Mouse (Mus musculus) intestine, embryonic 14.5 days (tissue): ENCODE data around the gene Pim3. TPM values are rescaled to one million over a fixed set of nuclear protein-coding genes. Genes with fewer than 3 reads are reported as not detected.

ENCODE experiments used
- ATAC-seq: fragments of 200-750 bp; cut with Nextera tagmentation; replicated peaks from 2 replicates; pipeline ENCODE4 v1.8.0; 2017; ENCODE audit warnings: low read depth, moderate number of reproducible peaks, moderate TSS enrichment, moderate library complexity; ENCODE audit not compliant: low FRiP score, low TSS enrichment
- DNase-seq: peaks from one replicate; pipeline ENCODE4 v3.0.0-alpha.2; 2018; ENCODE audit warnings: low spot score
- H3K27ac ChIP-seq: fragments of 300-500 bp; sonication (generic); 2 replicates; pipeline ENCODE4 v1.5.1; 2014; ENCODE audit warnings: low read depth, mild to moderate bottlenecking, control low read depth
- H3K27me3 ChIP-seq: fragments of 300-500 bp; sonication (generic); replicated peaks from 2 replicates; pipeline ENCODE4 v1.6.1; 2014; ENCODE audit warnings: low read length, control low read depth; ENCODE audit not compliant: control insufficient read depth, insufficient read depth
- H3K36me3 ChIP-seq: fragments of 300-500 bp; sonication (generic); 2 replicates; pipeline ENCODE4 v1.6.1; 2014; ENCODE audit warnings: low read length, control low read depth; ENCODE audit not compliant: control insufficient read depth, insufficient read depth
- H3K4me1 ChIP-seq: fragments of 300-500 bp; sonication (generic); replicated peaks from 2 replicates; pipeline ENCODE4 v1.6.1; 2014; ENCODE audit warnings: low read length, control low read depth, mixed read lengths; ENCODE audit not compliant: control insufficient read depth, insufficient read depth
- H3K4me2 ChIP-seq: fragments of 300-500 bp; sonication (generic); 2 replicates; pipeline ENCODE4 v1.6.1; 2014; ENCODE audit warnings: low read length
- H3K4me3 ChIP-seq: fragments of 300-500 bp; sonication (generic); 2 replicates; pipeline ENCODE4 v1.5.1; 2014; ENCODE audit warnings: low read depth, low read length, control low read depth, mixed read lengths
- H3K9ac ChIP-seq: fragments of 300-500 bp; sonication (generic); 2 replicates; pipeline ENCODE4 v1.6.1; 2014; ENCODE audit warnings: mild to moderate bottlenecking, low read length
- H3K9me3 ChIP-seq: fragments of 300-500 bp; sonication (generic); 2 replicates; pipeline ENCODE4 v1.6.1; 2016; ENCODE audit warnings: low read length, control low read depth; ENCODE audit not compliant: control insufficient read depth
- WGBS: fragments of 180-500 bp; shearing (Covaris S2); extraction: QIAGEN DNeasy Blood & Tissue Kit; methylation state at CpG from one replicate; pipeline ENCODE4 v1.1.7; 2014; 5-methylcytosine and 5-hydroxymethylcytosine counted together
- polyA plus RNA-seq: library from polyadenylated mRNA; unstranded; fragments of >200 nt; fragmentation: Nextera tagmentation; extraction: Ambion mirVana; gene quantifications from 2 replicates; pipeline ENCODE4 v1.2.1, GENCODE M21; 2014

Pim3 gene
- polyA plus RNA-seq, 1 experiment from 2014 or later: 51.7 TPM

DNA sequence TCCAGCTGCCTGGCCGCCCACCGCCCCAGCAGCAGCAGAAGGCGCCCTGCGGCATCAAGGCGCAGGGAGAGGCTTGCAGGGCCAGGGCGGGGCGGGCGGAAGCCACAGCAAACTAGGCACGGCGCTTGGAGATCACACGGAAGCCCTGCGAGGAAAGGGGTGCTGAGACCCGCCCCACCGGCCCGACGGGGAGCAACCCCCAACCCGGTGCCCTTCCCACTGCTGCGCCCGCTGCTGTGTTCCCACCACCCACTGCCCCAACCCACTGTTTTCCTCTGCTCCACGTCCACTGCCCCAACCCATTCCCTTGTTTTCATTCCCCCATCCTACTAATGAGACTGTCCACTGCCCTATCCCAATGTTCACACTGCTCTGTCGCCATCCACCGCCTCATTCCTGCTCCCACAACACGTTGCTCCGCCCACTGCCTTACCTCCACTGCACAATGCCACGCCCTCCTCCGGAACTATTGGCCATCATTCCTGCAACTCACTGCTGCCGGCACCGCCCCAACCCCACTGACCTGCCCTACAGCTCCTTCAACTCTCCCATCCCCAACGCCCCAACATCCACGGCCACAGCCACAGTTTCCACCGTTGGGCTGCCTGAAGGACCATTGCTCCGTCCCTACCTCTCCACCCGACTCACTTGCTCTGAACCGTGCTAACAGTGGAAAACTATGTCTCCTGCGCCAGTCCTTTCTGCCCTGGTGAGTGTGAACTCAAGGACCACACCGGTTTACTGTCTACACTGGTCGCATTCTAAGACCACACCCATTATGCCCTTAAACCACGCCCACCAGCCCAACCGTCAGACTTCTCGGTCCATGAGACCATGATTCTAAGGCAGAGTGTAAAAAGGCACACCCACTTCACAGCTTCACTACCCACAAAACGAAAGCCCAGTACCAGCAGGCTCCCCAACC lies 29.0 kb downstream of the Pim3 start:
- DNase-seq (peak; percentile 83), ATAC-seq (peak; percentile 91)
- Histone ChIP-seq H3K27me3 (no peaks in the 10 kb centered on the region), H3K9me3 (no peaks in the 10 kb centered on the region), H3K4me2 (peak overlapping the region; percentile 97), H3K36me3 (no peaks in the 10 kb centered on the region), H3K4me1 (no peaks in the 10 kb centered on the region), H3K4me3 (peak overlapping the region; percentile 46), H3K27ac (no peak overlapping the region), H3K9ac (peak overlapping the region; percentile 40)
- WGBS: 1% methylated on average over 40 of the region's 41 CpGs

DNA sequence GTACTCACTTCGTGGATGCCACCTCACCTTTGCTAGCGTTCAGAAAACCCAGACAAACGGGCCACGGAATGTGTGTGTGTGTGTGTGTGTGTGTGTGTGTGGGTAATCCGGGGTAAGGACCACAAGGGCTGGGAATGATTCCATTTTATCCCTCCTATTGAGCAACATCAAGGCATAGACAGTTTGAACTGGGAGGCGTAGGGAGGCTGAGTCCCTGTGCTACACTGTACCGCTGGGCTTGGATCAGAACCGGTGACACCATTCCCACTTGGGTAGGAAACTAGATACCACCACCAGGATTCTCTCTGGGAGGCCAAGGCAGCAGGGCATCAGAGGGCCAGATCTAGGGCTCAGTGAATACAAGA lies 29.7 kb downstream of the Pim3 start:
- DNase-seq (no peak), ATAC-seq (no peak)
- Histone ChIP-seq H3K4me1 (no peaks in the 10 kb centered on the region), H3K36me3 (no peaks in the 10 kb centered on the region), H3K27me3 (no peaks in the 10 kb centered on the region), H3K27ac (no peak overlapping the region), H3K9me3 (no peaks in the 10 kb centered on the region), H3K4me3 (no peak overlapping the region), H3K4me2 (peak overlapping the region; percentile 97), H3K9ac (no peak overlapping the region)
- 66% methylated on average over 8 of the region's 8 CpGs for WGBS

DNA sequence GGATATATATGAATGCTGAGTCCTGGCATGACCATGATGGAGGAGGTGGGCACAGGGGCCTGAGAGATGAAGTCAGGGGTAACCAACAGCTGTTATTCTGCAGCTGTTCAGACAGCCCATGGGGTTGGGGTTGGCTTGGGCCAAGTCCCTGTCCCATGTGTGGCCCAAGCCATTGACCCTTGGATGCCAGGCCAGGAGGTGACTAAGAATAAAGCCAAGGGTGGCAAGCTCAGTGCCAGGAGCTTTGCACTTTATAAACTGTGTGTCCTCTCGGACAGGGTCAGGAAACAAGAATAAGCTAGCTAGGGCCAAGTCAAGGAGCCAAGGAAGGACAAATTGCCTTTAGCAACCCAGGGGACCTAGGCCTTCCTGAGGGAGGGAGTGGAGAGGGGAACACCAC lies 30.3 kb downstream of the Pim3 start:
- Histone ChIP-seq H3K27ac (no peak overlapping the region), H3K4me3 (no peak overlapping the region), H3K27me3 (no peaks in the 10 kb centered on the region), H3K9me3 (no peaks in the 10 kb centered on the region), H3K9ac (no peak overlapping the region), H3K4me2 (no peak overlapping the region), H3K36me3 (no peaks in the 10 kb centered on the region), H3K4me1 (no peaks in the 10 kb centered on the region)
- DNase-seq (no peak), ATAC-seq (no peak)
- WGBS: 86% methylated on average over 1 of the region's 1 CpGs

DNA sequence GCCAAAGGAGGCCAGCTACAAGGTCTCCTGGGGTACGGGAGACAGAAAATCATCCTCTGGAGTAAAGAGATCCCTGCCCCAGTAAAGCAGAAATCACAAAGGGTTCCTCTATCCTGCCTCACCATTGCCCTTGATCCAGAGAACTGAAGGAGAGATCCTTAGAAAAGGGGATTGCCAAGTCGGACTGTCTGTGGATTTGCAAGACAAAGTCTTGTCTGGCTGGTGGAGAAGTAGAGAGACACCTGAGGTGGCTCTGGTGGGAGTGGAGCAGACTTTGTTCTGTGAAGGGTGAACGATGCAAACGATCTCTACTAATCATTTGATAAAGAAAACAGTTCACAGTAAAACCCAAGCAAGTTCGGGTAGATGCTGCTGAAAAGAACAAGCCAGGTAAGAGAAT lies 30.9 kb downstream of the Pim3 start:
- Histone ChIP-seq H3K4me2 (no peak overlapping the region), H3K36me3 (no peaks in the 10 kb centered on the region), H3K9me3 (no peaks in the 10 kb centered on the region), H3K4me3 (no peak overlapping the region), H3K9ac (no peak overlapping the region), H3K4me1 (no peaks in the 10 kb centered on the region), H3K27ac (no peak overlapping the region), H3K27me3 (no peaks in the 10 kb centered on the region)
- DNase-seq (no peak), ATAC-seq (no peak)
- 78% methylated on average over 5 of the region's 5 CpGs for WGBS

DNA sequence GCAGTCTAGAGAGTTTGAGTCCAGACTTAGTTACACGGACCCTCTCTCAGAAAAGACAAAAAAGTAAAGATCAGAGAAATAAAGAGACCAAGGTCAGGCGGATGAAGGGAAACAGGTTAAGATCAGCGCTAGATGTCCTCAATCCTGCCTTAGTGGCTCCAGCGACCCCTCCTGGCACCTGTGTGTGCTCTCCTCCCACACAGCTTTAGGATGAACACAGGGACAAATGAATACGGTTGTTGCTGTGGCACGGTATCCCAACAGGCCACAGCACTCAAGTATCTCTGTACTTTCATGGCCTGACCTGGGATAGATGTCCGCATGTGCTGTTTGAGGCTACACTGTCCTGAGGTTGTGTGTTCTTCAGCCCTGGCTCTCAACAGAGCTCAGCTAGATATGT lies 33.1 kb downstream of the Pim3 start:
- Histone ChIP-seq H3K4me2 (no peak overlapping the region), H3K9me3 (no peaks in the 10 kb centered on the region), H3K9ac (no peak overlapping the region), H3K4me1 (no peaks in the 10 kb centered on the region), H3K36me3 (no peaks in the 10 kb centered on the region), H3K27ac (no peak overlapping the region), H3K4me3 (no peak overlapping the region), H3K27me3 (no peaks in the 10 kb centered on the region)
- DNase-seq (no peak), ATAC-seq (no peak)
- 65% methylated on average over 7 of the region's 7 CpGs for WGBS

DNA sequence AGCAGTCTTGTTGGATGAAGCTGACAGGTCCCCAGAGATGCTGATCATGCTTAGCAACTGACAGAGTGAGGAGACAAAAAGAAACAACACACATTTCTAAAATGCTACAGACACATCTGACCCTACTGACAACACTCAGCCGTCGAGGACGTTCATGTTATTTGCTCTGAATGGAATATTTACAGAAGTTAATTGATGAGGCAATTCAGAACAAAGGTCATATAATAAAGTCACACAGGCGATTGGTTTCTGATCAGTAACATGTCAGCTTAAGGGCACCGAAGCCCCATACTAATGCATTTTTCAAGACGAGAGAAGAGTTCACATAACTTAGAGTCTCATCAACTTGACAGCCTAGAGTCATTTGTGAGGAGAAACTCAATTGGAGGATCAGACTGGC lies 33.9 kb downstream of the Pim3 start:
- no peak for ATAC-seq
- no peaks in the 10 kb centered on the region for H3K9me3 ChIP-seq
- no peak overlapping the region for H3K4me2 ChIP-seq
- H3K27me3 ChIP-seq: no peaks in the 10 kb centered on the region
- H3K4me3 ChIP-seq: no peak overlapping the region
- H3K9ac ChIP-seq: no peak overlapping the region
- H3K4me1 ChIP-seq: no peaks in the 10 kb centered on the region
- WGBS: 72% methylated on average over 6 of the region's 6 CpGs
- no peak for DNase-seq
- H3K27ac ChIP-seq: no peak overlapping the region
- H3K36me3 ChIP-seq: no peaks in the 10 kb centered on the region

DNA sequence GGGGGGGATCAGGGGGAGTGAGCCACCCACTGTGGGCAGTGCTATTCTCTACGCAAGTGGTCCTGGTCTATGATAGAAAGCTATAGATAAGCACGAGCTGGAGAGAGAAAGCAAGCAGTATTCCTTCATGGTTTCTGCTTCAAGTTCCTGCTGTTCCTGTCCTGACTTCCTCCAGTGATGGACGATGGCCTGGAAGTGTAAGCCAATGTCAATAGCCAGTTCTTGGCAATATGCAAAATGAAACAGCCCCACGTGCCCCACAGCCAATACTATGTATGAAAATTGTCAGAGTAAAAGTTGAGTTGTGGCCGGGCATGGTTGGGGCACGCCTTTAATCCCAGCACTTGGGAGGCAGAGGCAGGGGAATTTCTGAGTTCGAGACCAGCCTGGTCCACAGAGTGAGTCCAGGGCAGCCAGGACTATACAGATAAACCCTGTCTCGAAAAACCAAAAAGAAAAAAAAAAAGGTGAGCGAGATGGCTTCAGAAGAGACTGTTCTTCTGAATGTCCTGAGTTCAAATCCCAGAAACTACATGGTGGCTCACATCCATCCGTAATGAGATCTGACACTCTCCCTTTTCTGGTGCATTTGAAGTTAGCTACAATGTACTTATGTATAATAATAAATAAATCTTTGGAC lies 34.5 kb downstream of the Pim3 start:
- 85% methylated on average over 10 of the region's 10 CpGs for WGBS
- no peak for ATAC-seq

DNA sequence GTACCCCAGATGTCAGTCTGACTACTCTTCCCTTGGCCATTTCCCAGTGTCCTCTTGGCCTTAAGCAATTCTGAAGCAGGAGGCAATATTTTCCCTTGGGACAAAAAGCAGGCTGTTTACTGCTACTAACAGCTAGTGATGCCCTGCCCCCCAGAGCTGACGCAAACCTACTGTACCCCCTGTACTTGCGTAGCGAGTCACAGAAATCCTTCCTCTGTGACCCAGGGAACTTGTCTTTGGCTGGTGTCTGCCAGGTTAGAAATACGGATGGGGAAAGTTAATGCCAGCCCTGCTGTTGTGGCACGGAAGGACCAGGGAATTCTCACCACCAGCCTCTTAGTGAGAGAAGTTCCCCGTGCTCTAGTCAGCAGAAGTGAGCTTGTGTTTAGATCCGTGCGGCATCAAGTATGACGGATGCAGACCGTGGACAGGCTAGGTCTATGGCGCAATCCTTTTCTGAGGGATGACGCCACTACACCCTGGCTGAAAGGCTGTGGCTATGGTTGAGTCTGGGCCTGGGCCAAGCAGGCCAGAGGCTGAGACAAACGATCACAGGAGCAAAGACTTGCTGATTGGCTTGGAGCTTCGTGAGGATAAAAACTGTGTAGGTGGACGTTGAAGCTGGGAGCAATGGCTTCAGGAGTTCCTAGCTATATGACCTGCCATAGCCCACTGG lies 40.4 kb downstream of the Pim3 start:
- H3K27ac ChIP-seq: no peak overlapping the region
- DNase-seq: no peak
- no peak overlapping the region for H3K4me2 ChIP-seq
- 78% methylated on average over 15 of the region's 15 CpGs for WGBS
- H3K9me3 ChIP-seq: no peaks in the 10 kb centered on the region
- H3K4me1 ChIP-seq: no peaks in the 10 kb centered on the region
- H3K9ac ChIP-seq: no peak overlapping the region
- ATAC-seq: no peak
- no peaks in the 10 kb centered on the region for H3K27me3 ChIP-seq
- no peak overlapping the region for H3K4me3 ChIP-seq
- H3K36me3 ChIP-seq: no peaks in the 10 kb centered on the region

More for the DNA sequence above, 34.5 kb downstream of the Pim3 start:
- H3K9ac ChIP-seq: no peak overlapping the region
- H3K9me3 ChIP-seq: no peaks in the 10 kb centered on the region
- H3K36me3 ChIP-seq: no peaks in the 10 kb centered on the region
- no peak overlapping the region for H3K27ac ChIP-seq
- no peaks in the 10 kb centered on the region for H3K4me1 ChIP-seq
- H3K4me2 ChIP-seq: no peak overlapping the region
- H3K27me3 ChIP-seq: no peaks in the 10 kb centered on the region
- DNase-seq: no peak
- no peak overlapping the region for H3K4me3 ChIP-seq
